Mouse (Mus musculus) liver, embryonic 11.5 days (tissue): ENCODE measurements around the gene Stra6l. TPM values are rescaled to one million over a fixed set of nuclear protein-coding genes. Genes with fewer than 3 reads are reported as not detected.

Experiments used
- ATAC-seq: fragments of 200-750 bp; cut with Nextera tagmentation; replicated peaks from 2 replicates; pipeline ENCODE4 v1.8.0; 2017; ENCODE audit warnings: moderate number of reproducible peaks, mild to moderate bottlenecking, moderate TSS enrichment, moderate library complexity; ENCODE audit not compliant: low FRiP score
- DNase-seq: peaks from one replicate; pipeline ENCODE4 v3.0.0-alpha.2; 2017; ENCODE audit warnings: low spot score
- H3K27ac ChIP-seq: fragments of 300-500 bp; sonication (generic); 2 replicates; pipeline ENCODE4 v1.5.1; 2014; ENCODE audit warnings: mild to moderate bottlenecking, low read depth, low read length, control low read depth
- H3K27me3 ChIP-seq: fragments of 300-500 bp; sonication (generic); replicated peaks from 2 replicates; pipeline ENCODE4 v1.6.1; 2014; ENCODE audit warnings: low read length, mixed read lengths; ENCODE audit not compliant: control insufficient read depth, insufficient read depth
- H3K36me3 ChIP-seq: fragments of 300-500 bp; sonication (generic); 2 replicates; pipeline ENCODE4 v1.6.1; 2014; ENCODE audit warnings: mild to moderate bottlenecking, low read length, moderate library complexity, mixed read lengths; ENCODE audit not compliant: control insufficient read depth, insufficient read depth
- H3K4me1 ChIP-seq: fragments of 300-500 bp; sonication (generic); replicated peaks from 2 replicates; pipeline ENCODE4 v1.6.1; 2014; ENCODE audit warnings: low read length, mixed read lengths; ENCODE audit not compliant: control insufficient read depth, insufficient read depth
- H3K4me2 ChIP-seq: fragments of 300-500 bp; sonication (generic); 2 replicates; pipeline ENCODE4 v1.6.1; 2014; ENCODE audit warnings: mild to moderate bottlenecking, control low read depth, moderate library complexity
- H3K4me3 ChIP-seq: fragments of 300-500 bp; sonication (generic); 2 replicates; pipeline ENCODE4 v1.5.1; 2014; ENCODE audit warnings: low read depth, low read length, control low read depth
- H3K9ac ChIP-seq: fragments of 300-500 bp; sonication (generic); 2 replicates; pipeline ENCODE4 v1.6.1; 2014; ENCODE audit warnings: low read depth, low read length, control low read depth
- H3K9me3 ChIP-seq: fragments of 300-500 bp; sonication (generic); 2 replicates; pipeline ENCODE4 v1.6.1; 2016; ENCODE audit warnings: low read length, inconsistent platforms, mixed read lengths; ENCODE audit not compliant: control insufficient read depth
- WGBS: fragments of 180-500 bp; shearing (Covaris S2); extraction: QIAGEN DNeasy Blood & Tissue Kit; methylation state at CpG from one replicate; pipeline ENCODE4 v1.1.7; 2014; 5-methylcytosine and 5-hydroxymethylcytosine counted together
- polyA plus RNA-seq: library from polyadenylated mRNA; unstranded; fragments of >200 nt; fragmentation: Nextera tagmentation; extraction: Ambion mirVana; gene quantifications from 2 replicates; pipeline ENCODE4 v1.2.1, GENCODE M21; 2014

The Stra6l gene
- polyA plus RNA-seq, 1 experiment from 2014 or later, result 3.1 TPM

DNA sequence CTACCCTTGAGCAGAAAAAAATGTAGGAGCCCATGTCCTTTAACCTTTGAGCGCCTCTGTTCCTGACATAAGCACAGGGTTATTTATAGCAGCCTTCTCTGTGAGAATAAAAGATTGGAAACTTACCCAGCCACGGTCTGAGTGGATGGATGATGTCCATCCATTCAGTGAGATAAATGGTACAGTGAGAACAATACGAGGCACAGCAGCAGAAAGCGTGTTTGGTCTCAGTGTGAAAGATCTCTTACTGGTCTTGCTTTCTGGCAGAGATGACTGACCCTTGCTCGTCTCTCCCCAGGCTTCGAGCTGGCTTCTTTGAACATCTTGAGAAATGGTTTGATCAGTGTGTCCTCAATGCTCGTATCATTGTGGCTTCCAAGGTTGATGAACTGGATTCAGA lies 68.6 kb downstream of the Stra6l start:
- Histone ChIP-seq H3K27ac (no peak overlapping the region), H3K4me3 (no peak overlapping the region), H3K27me3 (no peaks in the 10 kb centered on the region), H3K36me3 (no peaks in the 10 kb centered on the region), H3K4me1 (no peaks in the 10 kb centered on the region), H3K4me2 (no peak overlapping the region), H3K9me3 (no peaks in the 10 kb centered on the region), H3K9ac (no peak overlapping the region)
- 71% methylated on average over 7 of the region's 7 CpGs for WGBS
- ATAC-seq, result no peak
- DNase-seq, result no peak

GRCm38 (mm10) chr4:45921663-45922435 lies 73.4 kb downstream of the Stra6l start:
- H3K27me3 ChIP-seq, result no peaks in the 10 kb centered on the region
- H3K4me2 ChIP-seq, result no peak overlapping the region
- ATAC-seq (no peak), DNase-seq (no peak)
- H3K27ac ChIP-seq, result no peak overlapping the region
- 79% methylated on average over 10 of the region's 10 CpGs for WGBS
- H3K9me3 ChIP-seq, result no peaks in the 10 kb centered on the region
- H3K4me3 ChIP-seq, result no peak overlapping the region
- no peaks in the 10 kb centered on the region for H3K36me3 ChIP-seq
- no peak overlapping the region for H3K9ac ChIP-seq
- no peaks in the 10 kb centered on the region for H3K4me1 ChIP-seq

GRCm38 (mm10) chr4:45924011-45924410 lies 75.5 kb downstream of the Stra6l start:
- H3K36me3 ChIP-seq, result no peaks in the 10 kb centered on the region
- H3K27me3 ChIP-seq, result no peaks in the 10 kb centered on the region
- H3K4me2 ChIP-seq, result no peak overlapping the region
- WGBS, result 80% methylated on average over 4 of the region's 4 CpGs
- no peaks in the 10 kb centered on the region for H3K4me1 ChIP-seq
- H3K4me3 ChIP-seq, result no peak overlapping the region
- H3K27ac ChIP-seq, result no peak overlapping the region
- no peak for DNase-seq
- H3K9me3 ChIP-seq, result no peaks in the 10 kb centered on the region
- H3K9ac ChIP-seq, result no peak overlapping the region
- ATAC-seq, result no peak

DNA sequence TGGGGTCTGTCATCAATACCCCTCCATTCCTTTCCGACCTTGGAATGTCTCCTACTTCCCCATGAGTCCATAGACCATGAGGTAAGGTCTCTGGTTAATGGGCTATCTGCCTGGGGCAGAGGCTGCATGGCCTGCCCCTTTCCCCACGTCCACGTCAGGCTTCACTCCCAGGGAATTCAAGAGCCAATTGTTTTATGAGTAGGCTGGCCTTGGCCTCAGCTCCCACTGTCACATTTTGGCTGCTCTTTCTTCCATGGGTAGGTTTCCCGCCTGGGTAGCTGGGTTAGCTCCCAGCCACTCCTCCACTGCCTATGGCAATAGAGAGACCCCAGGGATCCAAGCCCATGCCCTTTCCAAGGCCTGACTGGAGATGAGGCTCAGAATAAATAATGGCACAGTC lies 80.1 kb downstream of the Stra6l start:
- Histone ChIP-seq H3K27me3 (no peaks in the 10 kb centered on the region), H3K9ac (no peak overlapping the region), H3K27ac (no peak overlapping the region), H3K9me3 (no peaks in the 10 kb centered on the region), H3K36me3 (no peaks in the 10 kb centered on the region), H3K4me1 (no peaks in the 10 kb centered on the region), H3K4me2 (no peak overlapping the region), H3K4me3 (no peak overlapping the region)
- 77% methylated on average over 4 of the region's 4 CpGs for WGBS
- DNase-seq (no peak), ATAC-seq (no peak)

Other genes with a start within 250 kb of the Stra6l start
- gene Aldh1b1, start 49.6 kb upstream of the Stra6l start, polyA plus RNA-seq, result 10.5 and 13.0 TPM in 2 replicates
- gene Igfbpl1, start 21.7 kb upstream of the Stra6l start, polyA plus RNA-seq, result 0.26 and 0.40 TPM in 2 replicates
- 0.04 and 0.10 TPM in 2 replicates for gene Ccdc180, start 41.6 kb downstream of the Stra6l start, polyA plus RNA-seq
- gene Tdrd7, start 116.7 kb downstream of the Stra6l start, polyA plus RNA-seq, result 6.1 and 7.9 TPM in 2 replicates
- 27.1 and 28.6 TPM in 2 replicates for gene Tmod1, start 190.3 kb downstream of the Stra6l start, polyA plus RNA-seq